Mouse (Mus musculus) gonadal fat pad, adult 2 months (tissue): ENCODE data around the gene Olfr532. TPM values are rescaled to one million over a fixed set of nuclear protein-coding genes. Genes with fewer than 3 reads are reported as not detected.
"Not testable (repeated sequence)": the region's sequence is repeated elsewhere in the genome, so short reads cannot be mapped to it uniquely, and the experiment has no call there.

ENCODE experiments used
- DNase-seq: peaks from one replicate; pipeline ENCODE4 v3.0.0-alpha.2; 2012; ENCODE audit warnings: low read depth
- polyA plus RNA-seq: library from polyadenylated mRNA; depleted of rRNA; stranded (reverse); fragments of >200 nt; gene quantifications from 2 replicates; pipeline ENCODE4 v1.2.3, GENCODE M21; 2012; rRNA removed

The Olfr532 gene
- not detected in 2 replicates for polyA plus RNA-seq

DNA sequence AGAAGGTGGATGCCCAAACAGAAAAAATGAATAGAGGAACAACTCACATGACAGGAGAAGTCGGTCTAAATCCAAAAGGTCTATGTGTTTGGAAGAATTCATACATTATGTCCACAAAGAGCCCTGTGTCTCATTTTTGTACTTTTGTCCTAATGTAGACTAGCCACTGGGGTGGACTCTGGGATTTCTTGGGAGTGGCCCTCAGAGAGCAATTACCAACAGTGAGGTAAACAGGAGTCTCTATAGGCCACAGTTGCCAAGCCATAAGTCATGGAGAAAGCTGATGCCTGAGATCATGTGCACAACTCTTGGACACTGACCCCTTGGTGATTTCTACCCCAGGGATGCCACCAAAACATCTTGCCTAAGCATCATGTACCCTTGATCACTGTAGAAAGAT, at the start of gene Olfr532:
TSS of gene Olfr532 (minus strand) at position 101 of the 400 bp plus-strand sequence.
- no peak for DNase-seq

DNA sequence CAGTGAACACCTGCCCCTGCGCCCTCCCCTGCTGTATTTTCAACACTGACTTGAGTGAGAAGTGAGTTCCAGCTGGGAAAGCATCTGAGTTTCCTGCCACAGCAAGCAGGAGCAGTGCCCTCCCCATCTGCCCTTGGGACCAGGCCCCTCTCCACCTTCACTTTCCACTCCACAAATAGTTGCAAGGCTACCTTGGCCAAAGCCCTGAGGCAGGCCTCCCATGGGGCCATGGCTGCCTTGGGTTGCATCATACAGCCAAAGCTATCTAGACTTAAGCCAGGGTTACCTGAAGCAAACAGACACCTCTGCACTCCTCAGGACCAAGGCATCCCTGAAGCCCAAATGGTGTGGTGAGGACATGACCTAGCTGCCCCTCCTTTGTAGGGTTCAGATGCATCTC, 41.6 kb upstream of the Olfr532 start, which contains the start of gene Olfr533:
TSS of gene Olfr533 (plus strand) at position 301 of the 400 bp plus-strand sequence.
- DNase-seq = not testable (repeated sequence)

DNA sequence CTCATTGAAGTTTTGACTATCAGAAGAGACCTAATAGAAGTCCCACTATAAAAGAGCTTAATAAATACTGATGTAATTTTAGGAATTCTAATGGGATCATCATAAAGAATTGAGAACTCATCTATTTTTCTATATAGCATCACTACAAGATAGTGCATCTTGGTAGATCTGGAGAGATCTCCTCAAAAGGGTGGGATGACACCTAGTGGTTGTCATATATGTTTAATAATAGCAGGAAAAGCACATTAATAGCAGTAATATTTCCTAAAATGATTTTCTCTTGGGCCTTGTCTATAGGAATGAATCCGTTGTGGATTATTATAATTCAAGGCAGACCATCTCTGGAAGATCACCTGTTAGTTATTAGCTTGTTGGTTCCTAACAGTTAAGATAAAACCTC, 21.7 kb upstream of the Olfr532 start:
- no peak for DNase-seq

DNA sequence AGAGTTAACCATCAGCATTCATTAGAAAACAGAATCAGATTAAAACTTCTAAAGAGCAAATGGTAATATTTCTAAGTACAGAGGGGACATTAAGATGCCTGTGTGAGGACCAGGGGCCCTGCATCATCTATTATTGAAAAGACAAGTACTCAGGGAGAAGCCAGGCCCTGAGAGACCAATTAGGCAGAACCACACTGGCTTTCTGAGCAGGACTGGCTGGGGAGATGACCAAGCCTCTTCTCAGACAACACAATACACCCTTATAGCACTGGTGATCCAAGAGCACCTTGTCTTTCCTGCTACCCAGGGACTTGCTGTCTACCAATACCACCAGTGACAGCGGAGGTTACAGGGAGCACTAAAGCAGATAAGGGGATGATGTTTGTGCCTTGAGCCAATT, 18.6 kb downstream of the Olfr532 start, which contains the start of gene Olfr531:
TSS of gene Olfr531 (minus strand) at position 101 of the 400 bp plus-strand sequence.
- no peak for DNase-seq

DNA sequence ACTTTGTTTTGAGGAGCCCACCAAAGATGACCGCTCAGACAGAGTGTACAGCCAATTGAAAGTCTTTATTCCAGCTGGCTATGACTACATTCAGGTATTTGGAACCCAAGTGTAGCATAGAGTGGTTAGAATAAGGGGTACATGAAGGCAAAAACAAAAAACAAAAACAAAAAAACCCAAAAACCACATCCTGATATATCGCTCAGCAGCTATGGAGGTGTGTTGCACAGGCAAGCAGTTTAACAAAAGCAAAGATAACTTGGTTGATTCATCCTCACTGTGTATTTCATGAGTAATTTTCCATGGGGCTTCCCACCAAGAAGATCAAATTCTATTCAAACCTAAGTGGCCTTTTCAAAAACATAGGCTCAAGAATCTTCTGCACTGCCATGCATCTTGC, 44.5 kb downstream of the Olfr532 start:
- no peak for DNase-seq

DNA sequence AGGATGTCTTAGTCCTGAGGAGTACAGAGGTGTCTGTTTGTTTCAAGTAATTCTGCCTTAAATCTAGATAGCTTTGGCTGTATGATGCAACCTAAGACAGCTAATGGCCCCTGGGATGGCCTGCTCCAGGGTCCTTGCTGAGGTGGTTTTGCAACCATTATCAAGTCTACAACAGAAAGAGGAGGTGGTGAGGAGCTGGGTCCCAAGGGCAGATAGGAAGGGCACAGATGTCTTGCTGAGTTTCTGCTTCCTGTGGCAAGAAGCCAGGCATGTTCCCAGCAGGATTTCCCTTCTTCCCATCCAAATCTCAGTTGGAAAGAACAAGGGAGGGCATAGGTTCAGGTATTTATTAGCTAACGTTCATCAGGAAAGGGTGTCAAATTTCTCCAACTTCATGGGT, 45.2 kb downstream of the Olfr532 start, which contains the start of gene Olfr530:
TSS of gene Olfr530 (minus strand) at position 101 of the 400 bp plus-strand sequence.
- no peak for DNase-seq

DNA sequence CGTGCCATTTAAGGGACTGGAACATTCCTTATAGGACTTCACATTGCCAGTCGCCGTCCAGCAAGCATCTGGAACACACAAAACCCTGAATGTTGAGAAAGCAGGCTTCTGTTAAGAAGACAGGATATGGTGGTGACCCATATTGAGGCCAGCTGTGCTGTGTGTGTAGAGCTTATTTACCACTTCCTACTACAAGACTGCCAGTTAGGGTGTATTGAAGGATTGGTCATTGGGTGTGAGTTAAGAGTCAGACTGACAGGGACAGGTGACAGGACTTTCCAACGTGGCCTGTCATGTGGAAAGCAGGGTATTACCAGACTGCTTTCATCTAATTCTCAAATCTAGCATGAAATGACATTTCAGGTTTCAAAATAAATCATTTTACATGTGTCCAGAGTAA, 47.1 kb downstream of the Olfr532 start:
- DNase-seq = no peak

Other genes with a start within 250 kb of the Olfr532 start
- gene Olfr523, start 248.4 kb downstream of the Olfr532 start, polyA plus RNA-seq = 0.08 TPM in 1 of 2 replicates, not detected in the other
- not detected in 2 replicates for gene Olfr524, start 215.7 kb downstream of the Olfr532 start, polyA plus RNA-seq
- 0.42 and 0.72 TPM in 2 replicates for gene Cd163l1, start 203.4 kb downstream of the Olfr532 start, polyA plus RNA-seq
- 0.13 and 0.14 TPM in 2 replicates for gene 5830411N06Rik, start 174.4 kb downstream of the Olfr532 start, polyA plus RNA-seq
- gene Olfr525, start 100.8 kb downstream of the Olfr532 start, polyA plus RNA-seq = not detected in 2 replicates
- gene Olfr527, start 87.6 kb downstream of the Olfr532 start, polyA plus RNA-seq = not detected in 2 replicates
- not detected in 2 replicates for gene Olfr60, start 60.0 kb downstream of the Olfr532 start, polyA plus RNA-seq
- gene Olfr530, start 45.3 kb downstream of the Olfr532 start, polyA plus RNA-seq = not detected in 2 replicates
- gene Olfr531, start 18.7 kb downstream of the Olfr532 start, polyA plus RNA-seq = not detected in 2 replicates
- not detected in 2 replicates for gene Olfr533, start 41.7 kb upstream of the Olfr532 start, polyA plus RNA-seq
- gene Olfr535, start 62.6 kb upstream of the Olfr532 start, polyA plus RNA-seq = not detected in 2 replicates
- 0.04 and 0.11 TPM in 2 replicates for gene Olfr536, start 85.8 kb upstream of the Olfr532 start, polyA plus RNA-seq
- gene Olfr538, start 146.2 kb upstream of the Olfr532 start, polyA plus RNA-seq = not detected in 2 replicates
- gene Olfr46, start 179.6 kb upstream of the Olfr532 start, polyA plus RNA-seq = not detected in 2 replicates
- gene Olfr61, start 207.3 kb upstream of the Olfr532 start, polyA plus RNA-seq = not detected in 2 replicates
- gene Olfr53, start 224.8 kb upstream of the Olfr532 start, polyA plus RNA-seq = not detected in 2 replicates
- not detected in 2 replicates for gene Olfr539, start 238.3 kb upstream of the Olfr532 start, polyA plus RNA-seq